Mouse (Mus musculus) forebrain, embryonic 16.5 days (tissue): ENCODE measurements around the gene Olfr484. TPM values are rescaled to one million over a fixed set of nuclear protein-coding genes. Genes with fewer than 3 reads are reported as not detected.

Experiments used
- polyA plus RNA-seq: library from polyadenylated mRNA; unstranded; fragments of >200 nt; fragmentation: Nextera tagmentation; extraction: Ambion mirVana; gene quantifications from 2 replicates; pipeline ENCODE4 v1.2.1, GENCODE M21; 2015

Gene Olfr484
- polyA plus RNA-seq, 1 experiment from 2014 or later, result not detected

Other genes with a start within 250 kb of the Olfr484 start
- gene Olfr472, start 229.5 kb downstream of the Olfr484 start, polyA plus RNA-seq, result not detected in 2 replicates
- gene Olfr473, start 197.0 kb downstream of the Olfr484 start, polyA plus RNA-seq, result not detected in 2 replicates
- gene Olfr474, start 172.8 kb downstream of the Olfr484 start, polyA plus RNA-seq, result not detected in 2 replicates
- not detected in 2 replicates for gene Olfr476, start 162.6 kb downstream of the Olfr484 start, polyA plus RNA-seq
- gene Olfr477, start 140.8 kb downstream of the Olfr484 start, polyA plus RNA-seq, result not detected in 2 replicates
- not detected in 2 replicates for gene Olfr478, start 93.5 kb downstream of the Olfr484 start, polyA plus RNA-seq
- gene Olfr479, start 76.8 kb downstream of the Olfr484 start, polyA plus RNA-seq, result not detected in 2 replicates
- not detected in 2 replicates for gene Olfr480, start 60.1 kb downstream of the Olfr484 start, polyA plus RNA-seq
- gene Olfr481, start 47.6 kb downstream of the Olfr484 start, polyA plus RNA-seq, result not detected in 2 replicates
- not detected in 2 replicates for gene Olfr482, start 29.9 kb downstream of the Olfr484 start, polyA plus RNA-seq
- gene Olfr483, start 26.6 kb downstream of the Olfr484 start, polyA plus RNA-seq, result not detected in 2 replicates
- gene Olfr485, start 32.4 kb upstream of the Olfr484 start, polyA plus RNA-seq, result not detected in 2 replicates
- not detected in 2 replicates for gene Olfr486, start 45.3 kb upstream of the Olfr484 start, polyA plus RNA-seq
- not detected in 2 replicates for gene Olfr487, start 87.2 kb upstream of the Olfr484 start, polyA plus RNA-seq
- not detected in 2 replicates for gene Olfr488, start 130.9 kb upstream of the Olfr484 start, polyA plus RNA-seq
- gene Olfr490, start 161.5 kb upstream of the Olfr484 start, polyA plus RNA-seq, result not detected in 2 replicates
- gene Olfr491, start 186.0 kb upstream of the Olfr484 start, polyA plus RNA-seq, result not detected in 2 replicates
- gene Olfr492, start 196.2 kb upstream of the Olfr484 start, polyA plus RNA-seq, result not detected in 2 replicates
- gene Olfr493, start 219.5 kb upstream of the Olfr484 start, polyA plus RNA-seq, result not detected in 2 replicates
- not detected in 2 replicates for gene Olfr494, start 237.9 kb upstream of the Olfr484 start, polyA plus RNA-seq